34 mouse cellular contexts compared by ENCODE assay signal in genomic region chr4:138383789-138384188, GRCm38 (mm10). TPM values are rescaled to one million over a fixed set of nuclear protein-coding genes. Genes with fewer than 3 reads are reported as not detected.
A peak's percentile ranks its signal among the peaks of the same experiment; 100 is the strongest.
DNase-seq lines count a peak whose midpoint lies in the region; ATAC-seq lines count a peak whose summit lies in the region.
"Had no signal": no experiment of that assay in that cellular context is flagged by ENCODE, and none has a peak within 500 bp of the region (broad histone marks: within the 10 kb centered on the region; RNA-seq: fewer than 3 reads in every experiment).

No protein-coding gene starts in this region.

- no peaks in the 10 kb centered on the region for H3K9me3 ChIP-seq in intestine, embryonic 16.5 days (ENCODE audit: control insufficient read depth, low read length)
- H3K9me3 ChIP-seq in stomach, embryonic 16.5 days (replicated peaks; ENCODE audit: control insufficient read depth, low read length) = no peaks in the 10 kb centered on the region
- H3K9me3 ChIP-seq: embryonic facial prominence, embryonic 10.5 days; embryonic facial prominence, embryonic 13.5 days; forebrain, embryonic 15.5 days; G1E; heart, embryonic 10.5 days; heart, embryonic 13.5 days; hindbrain, embryonic 12.5 days; hindbrain, embryonic 15.5 days had no signal

- DNase-seq in ES-CJ7 (ENCODE audit: low read depth, low spot score) (peak; percentile 92), WW6 (ENCODE audit: low read depth, low spot score) (peak; percentile 77)
- no peak for DNase-seq in cerebellum, adult 18-20 months
- no peak for DNase-seq in right cerebral cortex, adult 2 months (ENCODE audit: low spot score in 2 of 2)
- DNase-seq in thymus, postnatal 4 days = no peak
- DNase-seq: adrenal gland, postnatal 10 days; cerebellum, adult 11 months; cerebellum, adult 8-10 months; cerebellum, postnatal 10 days; cerebellum, postnatal 36 days; embryo, embryonic 11 days; gastrocnemius, postnatal 36 days; heart, adult 2 months; heart, postnatal 14 days; kidney, adult 11 months had no signal

- no peaks in the 10 kb centered on the region for H3K36me3 ChIP-seq in intestine, embryonic 16.5 days (ENCODE audit: control insufficient read depth, insufficient read depth, low read length)
- H3K36me3 ChIP-seq in stomach, embryonic 16.5 days (ENCODE audit: control insufficient read depth, insufficient read depth, low read length) = no peaks in the 10 kb centered on the region
- H3K36me3 ChIP-seq: embryonic facial prominence, embryonic 10.5 days; embryonic facial prominence, embryonic 13.5 days; forebrain, embryonic 12.5 days; forebrain, embryonic 15.5 days; G1E; heart, embryonic 10.5 days; heart, embryonic 13.5 days; hindbrain, embryonic 12.5 days; hindbrain, embryonic 15.5 days had no signal

- no peak overlapping the region for H3K9ac ChIP-seq in intestine, embryonic 16.5 days (ENCODE audit: low read depth, low read length)
- no peak overlapping the region for H3K9ac ChIP-seq in stomach, embryonic 16.5 days (ENCODE audit: low read length)
- H3K9ac ChIP-seq: embryonic facial prominence, embryonic 13.5 days; forebrain, embryonic 12.5 days; forebrain, embryonic 15.5 days; heart, embryonic 13.5 days; hindbrain, embryonic 12.5 days; hindbrain, embryonic 15.5 days had no signal

- H3K4me2 ChIP-seq in intestine, embryonic 16.5 days (ENCODE audit: low read depth, low read length) = no peak overlapping the region
- H3K4me2 ChIP-seq in stomach, embryonic 16.5 days (ENCODE audit: low read depth, low read length) = no peak overlapping the region
- H3K4me2 ChIP-seq: embryonic facial prominence, embryonic 13.5 days; forebrain, embryonic 12.5 days; forebrain, embryonic 15.5 days; heart, embryonic 13.5 days; hindbrain, embryonic 12.5 days; hindbrain, embryonic 15.5 days had no signal

- H3K27me3 ChIP-seq in intestine, embryonic 16.5 days (replicated peaks; ENCODE audit: control insufficient read depth, insufficient read depth, low read length) = no peaks in the 10 kb centered on the region
- no peaks in the 10 kb centered on the region for H3K27me3 ChIP-seq in stomach, embryonic 16.5 days (ENCODE audit: control insufficient read depth, insufficient read depth, low read length)
- H3K27me3 ChIP-seq: forebrain, embryonic 15.5 days; hindbrain, embryonic 15.5 days had no signal

- H3K27ac ChIP-seq in intestine, embryonic 16.5 days (ENCODE audit: low read length) = no peak overlapping the region
- H3K27ac ChIP-seq in stomach, embryonic 16.5 days (ENCODE audit: low read length) = no peak overlapping the region
- H3K27ac ChIP-seq: embryonic facial prominence, embryonic 10.5 days; embryonic facial prominence, embryonic 13.5 days; forebrain, embryonic 12.5 days; forebrain, embryonic 15.5 days; heart, adult 2 months; heart, embryonic 10.5 days; heart, embryonic 13.5 days; hindbrain, embryonic 12.5 days; hindbrain, embryonic 15.5 days had no signal

- no peaks in the 10 kb centered on the region for H3K4me1 ChIP-seq in intestine, embryonic 16.5 days (ENCODE audit: control insufficient read depth, insufficient read depth, low read length)
- no peaks in the 10 kb centered on the region for H3K4me1 ChIP-seq in stomach, embryonic 16.5 days (ENCODE audit: control insufficient read depth, insufficient read depth, low read length)
- H3K4me1 ChIP-seq: embryonic facial prominence, embryonic 13.5 days; heart, embryonic 10.5 days; heart, embryonic 13.5 days had no signal

- 45% methylated on average over 4 of the region's 4 CpGs for WGBS in intestine, embryonic 16.5 days
- WGBS in stomach, embryonic 16.5 days = 45% methylated on average over 4 of the region's 4 CpGs

- no peak overlapping the region for H3K4me3 ChIP-seq in intestine, embryonic 16.5 days (ENCODE audit: low read length)
- no peak overlapping the region for H3K4me3 ChIP-seq in stomach, embryonic 16.5 days (replicated peaks; ENCODE audit: low read length)
- H3K4me3 ChIP-seq: embryonic facial prominence, embryonic 10.5 days; embryonic facial prominence, embryonic 13.5 days; erythroblast, embryonic 14.5 days; forebrain, embryonic 12.5 days; forebrain, embryonic 15.5 days; heart, adult 2 months; heart, embryonic 10.5 days; heart, embryonic 13.5 days; hindbrain, embryonic 12.5 days; hindbrain, embryonic 15.5 days had no signal

- ATAC-seq in intestine, embryonic 16.5 days = peak; percentile 67; the same call in 1 of the 2 replicates
- ATAC-seq in stomach, embryonic 16.5 days (ENCODE audit: insufficient read depth, low FRiP score) = peak; percentile 59; the same call in 1 of the 2 replicates
- no peak for ATAC-seq in megakaryocyte, adult 5-6 weeks (ENCODE audit: poor library complexity, severe bottlenecking)
- ATAC-seq: CD4-positive, CD25-positive, alpha-beta regulatory T cell, adult 4 months; forebrain, embryonic 15.5 days; Patski had no signal

RNA-seq across cellular contexts. Expression of gene Fam43b, which starts 12.5 kb away (rescaled TPM):
- polyA plus RNA-seq in intestine, embryonic 16.5 days (2015; fragmentation: Nextera tagmentation; extraction: Ambion mirVana) = not detected in 2 replicates
- not detected in 2 replicates for polyA plus RNA-seq in stomach, embryonic 16.5 days (2015; fragmentation: Nextera tagmentation; extraction: Ambion mirVana)
- total RNA-seq in megakaryocyte, adult 5-6 weeks (2015) = not detected in 2 replicates
- not detected in 2 replicates for total RNA-seq in megakaryocyte, adult 5-6 weeks (2017)
- total RNA-seq: gastrocnemius, adult 8-10 months; gastrocnemius, postnatal 36 days; granulocyte monocyte progenitor cell, adult 5-6 weeks; heart, adult 2 months; heart, postnatal 14 days had no signal
- polyA plus RNA-seq: C2C12; CD4-positive, CD25-positive, alpha-beta regulatory T cell, adult 4 months; embryonic facial prominence, embryonic 10.5 days; erythroblast, embryonic 14.5 days; G1E; heart, adult 2 months; heart, embryonic 13.5 days; Patski had no signal

RNA-seq across cellular contexts. Expression of gene Cda, which starts 16.0 kb away (rescaled TPM):
- polyA plus RNA-seq in intestine, embryonic 16.5 days (2015; fragmentation: Nextera tagmentation; extraction: Ambion mirVana) = 39.2 and 42.4 TPM in 2 replicates
- polyA plus RNA-seq in stomach, embryonic 16.5 days (2015; fragmentation: Nextera tagmentation; extraction: Ambion mirVana) = 12.6 and 14.9 TPM in 2 replicates
- total RNA-seq in megakaryocyte, adult 5-6 weeks (2015) = not detected in 2 replicates
- total RNA-seq in megakaryocyte, adult 5-6 weeks (2017) = not detected in 2 replicates
- total RNA-seq: G1E; granulocyte monocyte progenitor cell, adult 5-6 weeks; hematopoietic stem cell, adult 5-6 weeks had no signal
- polyA plus RNA-seq: CD4-positive, CD25-positive, alpha-beta regulatory T cell, adult 4 months; G1E had no signal

RNA-seq across cellular contexts. Expression of gene Mul1, which starts 50.7 kb away (rescaled TPM):
- polyA plus RNA-seq in intestine, embryonic 16.5 days (2015; fragmentation: Nextera tagmentation; extraction: Ambion mirVana) = 32.7 and 35.3 TPM in 2 replicates
- polyA plus RNA-seq in stomach, embryonic 16.5 days (2015; fragmentation: Nextera tagmentation; extraction: Ambion mirVana) = 18.6 and 22.2 TPM in 2 replicates
- total RNA-seq in megakaryocyte, adult 5-6 weeks (2015) = 4.9 and 8.1 TPM in 2 replicates
- 4.4 and 6.1 TPM in 2 replicates for total RNA-seq in megakaryocyte, adult 5-6 weeks (2017)

RNA-seq across cellular contexts. Expression of gene Pink1, which starts 57.7 kb away (rescaled TPM):
- 30.7 and 38.9 TPM in 2 replicates for polyA plus RNA-seq in intestine, embryonic 16.5 days (2015; fragmentation: Nextera tagmentation; extraction: Ambion mirVana)
- polyA plus RNA-seq in stomach, embryonic 16.5 days (2015; fragmentation: Nextera tagmentation; extraction: Ambion mirVana) = 33.0 and 34.2 TPM in 2 replicates
- 26.9 and 31.8 TPM in 2 replicates for total RNA-seq in megakaryocyte, adult 5-6 weeks (2015)
- total RNA-seq in megakaryocyte, adult 5-6 weeks (2017) = 29.8 and 32.2 TPM in 2 replicates

Comparison
In these comparisons a context has a peak if more than half of its experiments do, and no peak if none do; other contexts are left out.
1. DNase-seq: peak in ES-CJ7 (single experiment) and WW6 (single experiment); none in cerebellum, adult 18-20 months (0 of 2), right cerebral cortex, adult 2 months (0 of 2) and thymus, postnatal 4 days (single experiment).